Mouse (Mus musculus) liver, embryonic 13.5 days (tissue): ENCODE data around the gene Galnt13. TPM values are rescaled to one million over a fixed set of nuclear protein-coding genes. Genes with fewer than 3 reads are reported as not detected.
"Not testable (repeated sequence)": the region's sequence is repeated elsewhere in the genome, so short reads cannot be mapped to it uniquely, and the experiment has no call there.

ENCODE experiments used
- ATAC-seq: fragments of 200-750 bp; cut with Nextera tagmentation; 2 replicates; pipeline ENCODE4 v1.8.0; 2017; ENCODE audit warnings: low read depth, mild to moderate bottlenecking, moderate number of reproducible peaks, moderate library complexity
- DNase-seq: peaks from one replicate; pipeline ENCODE4 v3.0.0; 2022
- H3K27ac ChIP-seq: fragments of 300-500 bp; sonication (generic); 2 replicates; pipeline ENCODE4 v1.5.1; 2015; ENCODE audit warnings: moderate library complexity, mild to moderate bottlenecking, inconsistent platforms
- H3K27me3 ChIP-seq: fragments of 300-500 bp; sonication (generic); 2 replicates; pipeline ENCODE4 v1.6.1; 2015; ENCODE audit warnings: mild to moderate bottlenecking, inconsistent platforms
- H3K36me3 ChIP-seq: fragments of 300-500 bp; sonication (generic); 2 replicates; pipeline ENCODE4 v1.6.1; 2015; ENCODE audit warnings: mild to moderate bottlenecking, inconsistent platforms
- H3K4me1 ChIP-seq: fragments of 300-500 bp; sonication (generic); replicated peaks from 2 replicates; pipeline ENCODE4 v1.6.1; 2015; ENCODE audit warnings: inconsistent platforms
- H3K4me2 ChIP-seq: fragments of 300-500 bp; sonication (generic); 2 replicates; pipeline ENCODE4 v1.6.1; 2015; ENCODE audit warnings: inconsistent platforms, mild to moderate bottlenecking, moderate library complexity
- H3K4me3 ChIP-seq: fragments of 300-500 bp; sonication (generic); replicated peaks from 2 replicates; pipeline ENCODE4 v1.5.1; 2015; ENCODE audit warnings: mild to moderate bottlenecking, inconsistent platforms
- H3K9ac ChIP-seq: fragments of 300-500 bp; sonication (generic); 2 replicates; pipeline ENCODE4 v1.6.1; 2015; ENCODE audit warnings: mild to moderate bottlenecking, inconsistent platforms
- H3K9me3 ChIP-seq: fragments of 300-500 bp; sonication (generic); replicated peaks from 2 replicates; pipeline ENCODE4 v1.6.1; 2016; ENCODE audit warnings: inconsistent platforms
- WGBS: fragments of 180-500 bp; shearing (Covaris S2); methylation state at CpG from one replicate; pipeline ENCODE4 v1.1.7; 2015; ENCODE audit not compliant: insufficient replicate concordance; 5-methylcytosine and 5-hydroxymethylcytosine counted together
- polyA plus RNA-seq: library from polyadenylated mRNA; unstranded; fragments of >200 nt; fragmentation: Nextera tagmentation; extraction: Ambion mirVana; gene quantifications from 2 replicates; pipeline ENCODE4 v1.2.1, GENCODE M21; 2015

Galnt13 gene
- polyA plus RNA-seq, 1 experiment from 2014 or later: not detected

GRCm38 (mm10) chr2:54565068-54565467 lies 129.0 kb downstream of the Galnt13 start:
- no peak for ATAC-seq
- Histone ChIP-seq H3K4me2 (no peak overlapping the region), H3K4me3 (no peak overlapping the region), H3K4me1 (no peaks in the 10 kb centered on the region), H3K9me3 (no peaks in the 10 kb centered on the region), H3K9ac (no peak overlapping the region), H3K27me3 (no peaks in the 10 kb centered on the region), H3K36me3 (no peaks in the 10 kb centered on the region), H3K27ac (no peak overlapping the region)
- 73% methylated on average over 3 of the region's 3 CpGs for WGBS
- DNase-seq: no peak

GRCm38 (mm10) chr2:54567186-54567585 lies 131.1 kb downstream of the Galnt13 start:
- ATAC-seq: no peak
- 54% methylated on average over 2 of the region's 2 CpGs for WGBS

GRCm38 (mm10) chr2:54567632-54568031 lies 131.5 kb downstream of the Galnt13 start:
- Histone ChIP-seq H3K4me2 (no peak overlapping the region), H3K9me3 (no peaks in the 10 kb centered on the region), H3K27me3 (no peaks in the 10 kb centered on the region), H3K36me3 (no peaks in the 10 kb centered on the region), H3K27ac (no peak overlapping the region), H3K9ac (no peak overlapping the region), H3K4me1 (no peaks in the 10 kb centered on the region), H3K4me3 (no peak overlapping the region)
- WGBS: 69% methylated on average over 9 of the region's 9 CpGs
- ATAC-seq (no peak), DNase-seq (no peak)

More at GRCm38 (mm10) chr2:54567186-54567585, 131.1 kb downstream of the Galnt13 start:
- DNase-seq: no peak
- Histone ChIP-seq H3K36me3 (no peaks in the 10 kb centered on the region), H3K9ac (no peak overlapping the region), H3K9me3 (no peaks in the 10 kb centered on the region), H3K27ac (no peak overlapping the region), H3K4me3 (no peak overlapping the region), H3K4me2 (no peak overlapping the region), H3K4me1 (no peaks in the 10 kb centered on the region), H3K27me3 (no peaks in the 10 kb centered on the region)

- H3K9me3 ChIP-seq, H3K27me3 ChIP-seq, H3K27ac ChIP-seq, H3K4me3 ChIP-seq, ATAC-seq, H3K36me3 ChIP-seq, DNase-seq, H3K4me2 ChIP-seq, H3K9ac ChIP-seq, H3K4me1 ChIP-seq: not testable (repeated sequence)
- no CpG with 5 or more reads among the region's 5 CpGs for WGBS
Measured at GRCm38 (mm10) chr2:54713817-54714216, 277.7 kb downstream of the Galnt13 start.

GRCm38 (mm10) chr2:54751232-54751631 lies 315.1 kb downstream of the Galnt13 start:
- WGBS: 69% methylated on average over 2 of the region's 2 CpGs

GRCm38 (mm10) chr2:54759781-54760180 lies 323.7 kb downstream of the Galnt13 start:
- no peak overlapping the region for H3K27ac ChIP-seq
- DNase-seq: no peak
- ATAC-seq: no peak
- H3K9ac ChIP-seq: no peak overlapping the region
- H3K4me2 ChIP-seq: no peak overlapping the region
- H3K4me3 ChIP-seq: no peak overlapping the region
- no peaks in the 10 kb centered on the region for H3K9me3 ChIP-seq
- H3K36me3 ChIP-seq: no peaks in the 10 kb centered on the region
- no peaks in the 10 kb centered on the region for H3K27me3 ChIP-seq
- 22% methylated on average over 4 of the region's 4 CpGs for WGBS
- H3K4me1 ChIP-seq: no peaks in the 10 kb centered on the region

More at GRCm38 (mm10) chr2:54751232-54751631, 315.1 kb downstream of the Galnt13 start:
- Histone ChIP-seq H3K27ac (no peak overlapping the region), H3K4me1 (no peaks in the 10 kb centered on the region), H3K27me3 (no peaks in the 10 kb centered on the region), H3K4me2 (no peak overlapping the region), H3K9me3 (no peaks in the 10 kb centered on the region), H3K9ac (no peak overlapping the region), H3K36me3 (no peaks in the 10 kb centered on the region), H3K4me3 (no peak overlapping the region)
- ATAC-seq: no peak
- no peak for DNase-seq

- no peaks in the 10 kb centered on the region for H3K4me1 ChIP-seq
- no peak overlapping the region for H3K9ac ChIP-seq
- no peak overlapping the region for H3K4me3 ChIP-seq
- H3K36me3 ChIP-seq: no peaks in the 10 kb centered on the region
- H3K27ac ChIP-seq: no peak overlapping the region
- ATAC-seq (no peak), DNase-seq (no peak)
- H3K9me3 ChIP-seq: no peaks in the 10 kb centered on the region
- 76% methylated on average over 2 of the region's 2 CpGs for WGBS
- H3K27me3 ChIP-seq: no peaks in the 10 kb centered on the region
- no peak overlapping the region for H3K4me2 ChIP-seq
Measured at GRCm38 (mm10) chr2:54778790-54779273, 342.7 kb downstream of the Galnt13 start.

- Histone ChIP-seq H3K4me2 (no peak overlapping the region), H3K9ac (no peak overlapping the region), H3K27me3 (no peaks in the 10 kb centered on the region), H3K36me3 (no peaks in the 10 kb centered on the region), H3K4me3 (no peak overlapping the region), H3K27ac (no peak overlapping the region), H3K4me1 (no peaks in the 10 kb centered on the region), H3K9me3 (no peaks in the 10 kb centered on the region)
- 64% methylated on average over 2 of the region's 2 CpGs for WGBS
- ATAC-seq: no peak
- no peak for DNase-seq
Measured at GRCm38 (mm10) chr2:54813670-54814256, 377.6 kb downstream of the Galnt13 start.

GRCm38 (mm10) chr2:54841245-54841644 lies 405.1 kb downstream of the Galnt13 start:
- ATAC-seq (no peak), DNase-seq (no peak)
- H3K4me3 ChIP-seq: no peak overlapping the region
- H3K9me3 ChIP-seq: no peaks in the 10 kb centered on the region
- WGBS: 35% methylated on average over 1 of the region's 1 CpGs
- H3K27me3 ChIP-seq: no peaks in the 10 kb centered on the region
- H3K4me2 ChIP-seq: no peak overlapping the region
- H3K36me3 ChIP-seq: no peaks in the 10 kb centered on the region
- H3K9ac ChIP-seq: no peak overlapping the region
- no peak overlapping the region for H3K27ac ChIP-seq
- no peaks in the 10 kb centered on the region for H3K4me1 ChIP-seq

GRCm38 (mm10) chr2:54906282-54907060 lies 470.4 kb downstream of the Galnt13 start:
- H3K9ac ChIP-seq: no peak overlapping the region
- no peaks in the 10 kb centered on the region for H3K9me3 ChIP-seq
- H3K4me2 ChIP-seq: no peak overlapping the region
- H3K4me3 ChIP-seq: no peak overlapping the region
- 69% methylated on average over 7 of the region's 7 CpGs for WGBS
- H3K4me1 ChIP-seq: no peaks in the 10 kb centered on the region
- ATAC-seq (no peak), DNase-seq (no peak)
- H3K36me3 ChIP-seq: no peaks in the 10 kb centered on the region
- H3K27ac ChIP-seq: no peak overlapping the region
- H3K27me3 ChIP-seq: no peaks in the 10 kb centered on the region

- Histone ChIP-seq H3K27me3 (no peaks in the 10 kb centered on the region), H3K4me1 (no peaks in the 10 kb centered on the region), H3K4me3 (no peak overlapping the region), H3K9me3 (no peaks in the 10 kb centered on the region), H3K36me3 (no peaks in the 10 kb centered on the region), H3K9ac (no peak overlapping the region), H3K27ac (no peak overlapping the region), H3K4me2 (no peak overlapping the region)
- DNase-seq: no peak
- ATAC-seq: no peak
- 62% methylated on average over 1 of the region's 1 CpGs for WGBS
Measured at GRCm38 (mm10) chr2:54915088-54915670, 479.1 kb downstream of the Galnt13 start.
